Mouse (Mus musculus) ovary, adult 2 months (tissue): Measurements from ENCODE around the gene Acadsb. TPM values are rescaled to one million over a fixed set of nuclear protein-coding genes. Genes with fewer than 3 reads are reported as not detected.

Source experiments
- polyA plus RNA-seq: library from polyadenylated mRNA; depleted of rRNA; stranded (reverse); fragments of >200 nt; gene quantifications from 2 replicates; pipeline ENCODE4 v1.2.3, GENCODE M21; 2012; rRNA removed

The Acadsb gene
- polyA plus RNA-seq, result 8.6 and 9.4 TPM in 2 replicates

DNA sequence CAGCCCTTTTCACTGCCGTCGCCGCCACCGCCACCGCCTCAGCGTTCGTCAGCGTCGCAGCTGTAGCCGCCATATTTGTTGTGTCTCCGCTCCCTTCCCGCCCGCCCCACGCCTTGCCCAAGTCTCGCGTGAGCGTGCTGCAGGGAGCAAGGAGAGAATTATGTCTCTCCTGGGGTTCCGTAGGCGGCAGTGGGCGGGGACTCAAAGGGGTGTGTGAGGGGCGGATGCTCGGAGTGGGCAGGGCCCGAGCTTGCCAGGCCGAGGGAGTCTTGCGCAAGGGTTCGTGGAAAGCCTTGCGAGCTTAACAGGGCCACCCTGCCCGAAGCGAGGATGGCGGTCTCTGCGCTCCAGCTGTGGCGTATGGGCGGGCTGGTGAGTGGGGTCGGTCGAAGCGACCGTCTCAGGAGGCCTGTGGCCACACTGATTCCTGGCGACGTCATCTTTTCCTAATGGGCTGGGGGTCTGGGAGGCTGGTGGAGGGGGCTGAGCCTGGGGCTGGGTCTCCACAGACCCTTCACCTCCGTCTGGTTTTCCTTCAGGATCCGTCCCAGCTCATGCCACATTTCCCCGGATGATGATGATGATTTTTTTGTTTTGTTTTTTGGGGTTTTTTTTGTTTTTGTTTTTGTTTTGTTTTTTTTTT, at the start of gene Acadsb, which contains the start of gene Ikzf5:
Gene Acadsb, plus strand, starts transcription at position 186 of the 643 bp plus-strand sequence.
Gene Ikzf5, minus strand, starts transcription at position 106 of the 643 bp plus-strand sequence.

DNA sequence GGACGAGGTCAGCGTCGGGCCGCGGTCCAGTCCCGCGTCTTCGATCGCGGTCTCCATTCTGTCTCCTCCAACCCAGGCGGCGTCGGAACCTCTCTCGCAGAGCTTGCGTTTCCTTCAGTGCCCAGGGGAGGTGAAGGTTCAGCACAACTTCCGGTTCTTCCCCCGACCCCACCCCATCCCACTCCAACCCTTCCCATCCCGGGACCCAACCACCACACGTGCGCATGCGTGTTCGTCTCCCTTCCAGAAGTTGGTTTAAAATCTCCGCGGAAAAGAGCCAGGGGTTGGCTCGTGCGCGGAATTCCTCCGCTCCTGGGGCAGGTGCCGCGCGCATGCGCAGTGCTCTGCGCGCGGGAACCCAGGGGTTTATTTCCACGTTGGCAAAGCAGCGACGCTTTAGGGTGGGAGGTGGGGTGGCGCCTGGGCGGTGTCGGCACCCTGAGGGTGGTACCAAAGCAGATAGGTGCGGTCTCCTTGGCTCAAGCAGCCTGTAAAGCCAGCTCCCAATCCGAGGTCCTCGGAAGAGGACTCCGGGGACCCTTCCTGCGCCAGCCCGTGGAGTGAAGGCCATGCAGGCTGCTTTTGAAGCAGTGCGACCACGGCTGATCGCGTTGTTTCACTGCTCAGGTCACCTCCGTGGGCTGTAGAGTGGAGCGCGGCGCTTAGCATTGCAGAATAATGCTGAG, 47.6 kb upstream of the Acadsb start, which contains the start of gene 2310057M21Rik:
Gene 2310057M21Rik, minus strand, starts transcription at position 145 of the 686 bp plus-strand sequence.

DNA sequence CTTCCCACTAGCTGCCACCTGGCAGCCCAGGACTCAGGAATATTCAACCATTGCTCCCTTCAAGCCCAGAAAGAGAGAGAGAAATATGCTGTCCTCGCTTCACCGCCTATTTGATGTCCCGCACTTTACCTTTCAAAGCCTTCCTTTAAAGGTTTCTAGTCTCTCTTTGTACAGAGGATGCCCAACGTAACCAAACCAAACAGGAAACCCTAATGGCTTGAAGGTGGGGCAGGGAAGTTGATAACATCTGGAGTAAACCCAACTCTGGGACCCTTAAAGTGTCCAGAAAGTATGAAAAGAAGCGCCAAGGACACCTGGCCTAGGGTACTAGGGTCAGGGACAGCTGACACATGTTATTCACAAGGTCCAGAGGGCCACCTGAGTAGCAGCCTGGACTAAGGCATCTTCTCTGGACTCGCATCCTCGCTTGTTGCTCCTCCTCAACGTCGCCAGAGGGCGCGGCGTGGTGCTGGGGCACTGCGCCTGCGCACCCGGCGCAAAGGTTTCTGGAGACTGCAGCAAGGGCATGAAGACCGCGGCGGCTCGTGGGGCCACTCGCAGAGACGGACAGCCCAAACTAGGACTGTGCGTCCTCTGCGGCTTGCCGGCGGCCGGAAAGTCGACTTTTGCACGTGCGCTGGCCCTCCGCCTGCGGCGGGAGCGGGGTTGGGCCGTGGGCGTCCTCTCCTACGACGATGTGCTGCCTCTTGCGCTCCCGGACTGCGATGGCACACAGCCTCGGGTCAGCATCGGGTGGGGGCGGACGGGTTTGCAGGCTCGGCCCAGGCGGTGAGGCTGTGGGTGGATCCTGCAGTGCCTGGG, 39.5 kb upstream of the Acadsb start, which contains the start of gene Pstk:
Gene Pstk, plus strand, starts transcription at position 494 of the 822 bp plus-strand sequence.

Other genes with a start within 250 kb of the Acadsb start
- 1.8 and 2.8 TPM in 2 replicates for gene 5430419D17Rik, start 236.2 kb upstream of the Acadsb start, polyA plus RNA-seq
- gene Cuzd1, start 88.3 kb upstream of the Acadsb start, polyA plus RNA-seq, result 1.4 TPM in 2 replicates
- not detected in 2 replicates for gene Fam24b, start 81.1 kb upstream of the Acadsb start, polyA plus RNA-seq
- not detected in 2 replicates for gene Fam24a, start 76.7 kb upstream of the Acadsb start, polyA plus RNA-seq
- 6.0 and 6.9 TPM in 2 replicates for gene 2310057M21Rik, start 47.8 kb upstream of the Acadsb start, polyA plus RNA-seq
- gene Pstk, start 39.5 kb upstream of the Acadsb start, polyA plus RNA-seq, result 87.9 and 126 TPM in 2 replicates
- 9.1 and 14.0 TPM in 2 replicates for gene Ikzf5, start 80 bp upstream of the Acadsb start, polyA plus RNA-seq
- not detected in 2 replicates for gene Hmx3, start 132.3 kb downstream of the Acadsb start, polyA plus RNA-seq
- not detected in 2 replicates for gene Hmx2, start 138.2 kb downstream of the Acadsb start, polyA plus RNA-seq
- 59.4 and 83.5 TPM in 2 replicates for gene Bub3, start 149.6 kb downstream of the Acadsb start, polyA plus RNA-seq